Mouse (Mus musculus) gastrocnemius, postnatal 4 days (tissue): ENCODE measurements around the gene 4930415O20Rik. TPM values are rescaled to one million over a fixed set of nuclear protein-coding genes. Genes with fewer than 3 reads are reported as not detected.
A peak's percentile ranks its signal among the peaks of the same experiment; 100 is the strongest.

ENCODE experiments used
- DNase-seq, 2 experiments: peaks; one replicate each; pipeline ENCODE4 v3.0.0; 2021 to 2022; ENCODE audit warnings: low spot score in 2 of 2, mixed read lengths in 2 of 2
- total RNA-seq, 2 experiments: library from RNA; stranded (reverse); gene quantifications; 2 replicates each; pipeline ENCODE4 v1.2.3; 2021

4930415O20Rik gene
- total RNA-seq, 2 experiments from 2014 or later: 0.54 TPM; not detected in 1

DNA sequence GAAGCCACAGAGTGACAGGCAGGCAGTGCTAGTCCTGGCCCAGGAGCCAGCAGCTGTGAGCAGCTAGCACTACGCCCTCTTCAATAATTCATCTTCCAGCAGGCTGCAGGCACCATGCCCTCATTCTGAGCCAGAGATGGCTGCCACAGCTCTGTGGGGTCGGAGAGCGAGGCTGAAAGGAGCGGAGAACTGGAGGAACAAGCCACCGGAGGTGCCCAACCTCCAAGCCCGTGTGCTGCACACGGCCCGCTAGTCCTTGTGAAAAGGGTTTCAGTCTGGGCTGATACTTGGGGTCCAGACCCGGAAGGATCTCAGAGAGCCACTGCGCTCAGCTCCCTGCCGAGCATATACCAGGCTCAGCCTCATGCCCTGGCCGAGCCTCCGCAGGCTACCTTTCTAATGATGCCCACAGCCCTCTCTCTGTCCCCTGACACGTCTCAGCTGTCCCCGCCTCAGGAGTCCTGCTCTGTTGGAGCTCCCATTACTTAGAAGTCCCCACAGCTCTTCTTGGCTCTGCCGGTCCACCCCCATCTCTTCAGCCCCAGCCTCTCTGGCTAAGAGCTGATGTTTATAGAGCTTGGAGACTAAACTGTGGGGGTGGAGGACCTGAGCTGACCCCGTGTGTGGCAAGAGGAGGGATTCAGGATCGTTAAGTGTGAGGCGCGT is 57.9 kb downstream of the 4930415O20Rik start:
- no peak for DNase-seq

DNA sequence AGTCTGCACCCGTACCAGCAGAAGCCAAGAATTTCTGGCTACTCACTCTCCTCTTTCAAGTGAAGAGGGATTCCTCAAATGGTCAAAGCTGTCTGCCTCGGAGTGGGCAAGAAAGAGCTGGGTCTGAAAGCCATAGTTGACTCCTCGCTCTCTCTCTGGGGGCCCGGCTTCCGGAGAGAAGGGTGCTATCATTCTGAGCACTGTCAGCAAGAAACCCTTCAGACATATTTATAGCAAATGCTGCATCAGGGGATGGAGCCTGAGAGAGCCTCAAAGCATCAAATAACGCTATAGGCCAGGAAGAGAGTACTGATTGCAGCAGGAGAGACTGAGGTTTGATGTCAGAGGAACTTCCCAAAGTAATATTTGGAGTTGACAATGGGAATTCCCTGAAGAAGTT is 58.7 kb downstream of the 4930415O20Rik start:
- no peak for DNase-seq

DNA sequence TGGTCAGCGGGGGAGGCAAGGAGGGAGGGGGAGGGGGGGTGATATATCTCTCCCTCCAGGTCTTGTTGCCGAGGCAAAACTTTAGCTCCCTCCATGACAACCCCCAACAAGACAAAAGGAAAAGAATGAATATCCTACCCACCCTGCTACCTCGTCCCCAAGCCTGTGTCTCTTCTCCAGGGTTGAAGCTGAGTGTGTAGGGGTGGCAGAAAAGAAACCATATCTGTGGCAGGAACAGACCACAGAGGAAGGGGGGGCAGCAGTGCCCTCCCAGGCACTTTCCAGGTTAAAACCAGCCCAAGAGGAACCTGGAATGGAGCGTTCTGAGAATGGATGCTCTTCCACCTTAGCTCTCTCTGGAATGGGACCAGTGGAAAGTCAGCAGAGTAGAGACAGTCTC is 59.7 kb downstream of the 4930415O20Rik start, which contains the start of gene Cacnb3:
Cacnb3 (plus strand) TSS at position 301 of the 400 bp plus-strand sequence.
- DNase-seq: no peak

DNA sequence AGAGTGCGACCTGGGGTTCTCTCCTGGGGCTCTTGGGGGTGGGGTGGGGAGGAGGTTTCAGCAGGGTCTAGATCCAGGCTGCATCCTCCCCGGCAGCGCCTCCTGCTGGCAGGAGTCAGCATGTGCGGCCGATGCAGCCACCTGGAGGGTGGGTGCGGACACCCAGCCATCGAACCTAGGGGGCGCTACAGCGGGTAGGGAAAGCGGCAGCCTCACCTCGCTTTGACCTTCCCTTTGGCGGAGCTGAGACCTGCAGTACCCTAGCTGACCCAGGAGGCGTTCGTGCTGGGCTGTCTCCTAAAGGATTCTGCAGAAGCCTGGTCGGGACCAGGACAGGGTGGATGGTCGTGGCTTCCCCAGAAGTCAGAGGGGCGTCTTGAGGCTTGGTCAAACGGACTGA is 60.7 kb downstream of the 4930415O20Rik start:
- peak; percentile 77 to 83 for DNase-seq

DNA sequence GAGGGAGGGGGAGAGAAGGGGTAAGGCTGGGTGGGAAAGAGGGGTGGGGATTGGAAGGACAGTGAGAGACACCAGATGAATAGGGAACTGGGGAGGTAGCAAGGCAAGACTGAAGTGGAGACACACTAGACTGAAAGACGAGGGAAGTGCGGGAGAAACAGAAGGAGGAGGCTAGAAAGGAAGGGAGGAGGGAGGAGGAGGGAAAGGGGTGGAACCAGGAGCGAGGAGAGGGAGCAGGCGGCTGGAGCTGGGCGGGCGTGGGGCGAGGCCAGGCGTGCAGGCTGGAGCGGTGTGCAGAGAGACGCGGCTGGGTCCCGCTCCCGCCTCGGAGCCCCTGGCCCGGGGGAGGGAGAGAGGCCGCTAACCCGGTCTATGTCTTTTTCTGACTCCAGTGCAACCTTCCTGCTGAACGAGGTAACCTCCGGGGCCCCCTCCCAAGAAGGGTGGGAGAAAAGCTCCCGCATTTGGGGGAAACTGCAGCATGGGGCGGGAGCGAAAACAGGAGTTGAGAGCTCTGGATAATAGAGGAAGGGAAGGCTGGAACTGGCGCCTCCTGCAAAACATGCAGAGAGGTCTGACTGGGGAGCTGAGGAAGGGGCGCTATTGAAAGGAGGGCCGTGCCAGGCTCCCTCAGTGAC is 61.4 kb downstream of the 4930415O20Rik start:
- DNase-seq: peak; percentile 54 to 67

GRCm38 (mm10) chr15:98632921-98633320 is 62.1 kb downstream of the 4930415O20Rik start:
- no peak for DNase-seq

- no peak for DNase-seq
Observed at GRCm38 (mm10) chr15:98633822-98634470, 63.1 kb downstream of the 4930415O20Rik start.

DNA sequence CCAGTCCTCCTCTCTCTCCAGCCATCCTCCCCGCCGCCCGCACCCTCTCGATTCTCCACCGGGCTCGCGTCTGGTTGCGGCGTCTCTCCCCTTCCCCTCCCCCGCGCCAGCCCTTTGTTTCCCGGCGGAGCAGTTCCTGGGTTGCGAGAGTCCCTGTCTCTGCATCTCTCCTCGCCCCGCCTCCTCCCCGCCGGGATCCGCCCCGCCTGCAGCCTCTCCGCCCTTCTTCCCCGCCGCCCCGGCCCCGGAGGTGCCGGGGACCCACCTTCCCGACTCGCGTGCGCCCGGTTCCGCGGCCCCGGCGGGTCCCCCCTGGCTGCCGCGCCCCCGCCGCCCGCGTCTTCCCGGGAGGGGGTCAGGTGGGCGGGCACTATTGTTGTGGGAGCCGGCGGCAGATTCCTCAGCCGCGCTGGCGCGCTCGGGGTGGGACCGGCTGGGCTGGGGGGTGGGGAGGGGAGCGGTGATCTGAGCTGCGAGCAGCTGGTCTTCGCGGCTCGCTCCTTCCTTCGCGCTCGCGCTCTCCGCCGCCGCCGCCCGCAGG is 63.8 kb downstream of the 4930415O20Rik start:
- DNase-seq: peak; percentile 64 to 81

DNA sequence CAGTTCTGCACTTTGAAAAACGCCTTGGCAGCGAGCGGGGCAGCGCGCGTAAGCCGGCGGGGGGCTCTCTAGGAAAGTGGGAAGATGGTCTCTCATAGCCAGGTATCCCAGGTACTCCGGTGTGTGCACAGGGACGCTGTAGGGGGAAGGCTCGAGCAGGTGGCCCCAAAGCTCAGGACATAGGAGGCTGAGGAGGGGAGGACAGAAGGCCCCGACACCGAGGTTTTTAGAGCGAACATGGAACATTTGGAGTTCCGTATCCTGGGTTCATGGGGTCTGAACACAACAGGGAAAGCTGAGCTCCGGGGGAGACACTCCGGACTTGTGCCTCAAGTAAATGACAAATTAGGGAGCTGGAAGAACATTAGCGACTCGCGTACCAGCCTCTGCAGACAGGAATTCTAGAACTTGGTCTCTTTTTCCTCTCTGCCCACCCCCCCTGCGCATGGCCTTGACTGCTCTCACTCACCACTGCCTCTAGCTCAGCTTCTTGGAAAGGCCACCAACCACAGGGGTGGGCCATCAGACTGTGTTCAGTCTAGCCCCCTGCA is 64.6 kb downstream of the 4930415O20Rik start:
- DNase-seq: no peak

GRCm38 (mm10) chr15:98636517-98636916 is 65.7 kb downstream of the 4930415O20Rik start:
- DNase-seq: no peak

DNA sequence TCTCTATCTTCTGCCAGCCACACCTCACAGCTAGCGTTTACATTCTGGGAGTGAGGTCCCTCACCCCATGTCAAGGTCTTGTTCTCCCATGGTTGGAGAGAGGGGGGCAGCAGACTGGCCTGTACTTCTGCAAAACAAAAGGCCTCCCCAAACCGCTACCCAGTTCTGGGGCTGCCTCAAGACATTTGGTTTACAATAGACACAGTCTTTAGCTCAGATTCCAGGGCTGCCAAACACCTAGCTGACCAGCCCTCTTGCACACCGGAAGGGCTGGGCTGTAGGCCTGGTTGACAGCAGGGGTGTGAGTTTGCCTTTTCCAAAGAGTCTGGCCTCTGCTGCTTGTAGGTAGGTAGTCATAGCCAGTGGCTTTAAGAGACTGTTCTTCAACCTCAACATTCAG is 66.4 kb downstream of the 4930415O20Rik start:
- no peak for DNase-seq

Other genes with a start within 250 kb of the 4930415O20Rik start
- not detected for gene Olfr284, start 230.0 kb upstream of the 4930415O20Rik start, total RNA-seq
- gene Olfr283, start 190.1 kb upstream of the 4930415O20Rik start, total RNA-seq: not detected
- gene Olfr282, start 139.8 kb upstream of the 4930415O20Rik start, total RNA-seq: not detected
- gene Olfr281, start 118.4 kb upstream of the 4930415O20Rik start, total RNA-seq: not detected
- not detected for gene OR5BS1P, start 101.1 kb upstream of the 4930415O20Rik start, total RNA-seq
- not detected for gene Lalba, start 88.3 kb upstream of the 4930415O20Rik start, total RNA-seq
- gene Olfr279, start 78.6 kb upstream of the 4930415O20Rik start, total RNA-seq: not detected
- gene Kansl2, start 36.7 kb upstream of the 4930415O20Rik start, total RNA-seq: 10 to 100 TPM; 75.4 to 83.9 TPM
- gene Ccnt1, start 81 bp upstream of the 4930415O20Rik start, total RNA-seq: 10 to 100 TPM; 31.3 to 35.4 TPM
- 10 to 100 TPM; 56.6 to 60.6 TPM for gene Adcy6, start 39.1 kb downstream of the 4930415O20Rik start, total RNA-seq
- 10 to 100 TPM; 22.1 to 22.5 TPM for gene Cacnb3, start 59.8 kb downstream of the 4930415O20Rik start, total RNA-seq
- 10 to 100 TPM; 62.5 to 67.3 TPM for gene Ddx23, start 91.9 kb downstream of the 4930415O20Rik start, total RNA-seq
- gene Rnd1, start 106.5 kb downstream of the 4930415O20Rik start, total RNA-seq: 1 to 10 TPM in 1 of 2 experiments, under 1 TPM in 1; 0.75 to 1.2 TPM
- gene Ccdc65, start 137.2 kb downstream of the 4930415O20Rik start, total RNA-seq: not detected
- gene Fkbp11, start 157.2 kb downstream of the 4930415O20Rik start, total RNA-seq: 10 to 100 TPM; 16.6 to 17.2 TPM
- gene Arf3, start 192.2 kb downstream of the 4930415O20Rik start, total RNA-seq: 10 to 100 TPM; 30.8 to 31.7 TPM
- 1 to 10 TPM; 2.7 TPM for gene Wnt10b, start 207.1 kb downstream of the 4930415O20Rik start, total RNA-seq
- under 1 TPM; 0.15 to 0.21 TPM for gene Wnt1, start 218.9 kb downstream of the 4930415O20Rik start, total RNA-seq
- gene Ddn, start 238.5 kb downstream of the 4930415O20Rik start, total RNA-seq: 1 to 10 TPM; 1.8 TPM